Mouse (Mus musculus) liver, postnatal 0 days (tissue): ENCODE data around the gene Lsr.

ENCODE experiments used
- CTCF ChIP-seq: sonication (generic); IDR thresholded peaks from 2 replicates; pipeline ENCODE4 v1.5.1; 2016; ENCODE audit warnings: antibody characterized with exemption, low read depth
- EP300 ChIP-seq: IDR thresholded peaks from 2 replicates; pipeline ENCODE4 v1.6.1; 2016; ENCODE audit warnings: antibody characterized with exemption, low read depth, mild to moderate bottlenecking

DNA sequence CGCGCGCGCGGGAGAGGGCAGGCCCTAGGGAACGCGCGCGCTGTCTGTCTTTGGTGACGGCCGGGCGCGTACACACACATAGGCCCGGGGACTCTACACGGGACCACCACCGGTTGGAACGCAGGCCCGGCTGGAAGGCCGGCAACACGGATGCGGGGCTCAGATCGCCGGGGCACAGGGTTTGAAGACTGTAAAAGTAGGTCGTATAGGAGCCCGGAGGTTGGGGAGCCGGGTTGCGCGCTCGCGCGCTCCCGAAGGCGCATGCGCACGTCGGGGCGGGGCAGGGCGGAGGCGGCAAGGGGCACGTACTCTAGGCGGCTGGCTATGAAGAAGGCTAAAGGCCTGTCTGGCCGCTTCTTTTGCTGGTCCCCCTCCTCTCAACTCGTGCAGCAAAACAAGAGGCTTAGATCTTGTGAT, 15.9 kb downstream of the Lsr start:
- TF ChIP-seq EP300 = no peak
- TF ChIP-seq CTCF = no peak
